Mouse (Mus musculus): Measurements from ENCODE around the gene Trnau1ap.
"Not testable (repeated sequence)": the region's sequence is repeated elsewhere in the genome, so short reads cannot be mapped to it uniquely, and the experiment has no call there.

The Trnau1ap gene

DNA sequence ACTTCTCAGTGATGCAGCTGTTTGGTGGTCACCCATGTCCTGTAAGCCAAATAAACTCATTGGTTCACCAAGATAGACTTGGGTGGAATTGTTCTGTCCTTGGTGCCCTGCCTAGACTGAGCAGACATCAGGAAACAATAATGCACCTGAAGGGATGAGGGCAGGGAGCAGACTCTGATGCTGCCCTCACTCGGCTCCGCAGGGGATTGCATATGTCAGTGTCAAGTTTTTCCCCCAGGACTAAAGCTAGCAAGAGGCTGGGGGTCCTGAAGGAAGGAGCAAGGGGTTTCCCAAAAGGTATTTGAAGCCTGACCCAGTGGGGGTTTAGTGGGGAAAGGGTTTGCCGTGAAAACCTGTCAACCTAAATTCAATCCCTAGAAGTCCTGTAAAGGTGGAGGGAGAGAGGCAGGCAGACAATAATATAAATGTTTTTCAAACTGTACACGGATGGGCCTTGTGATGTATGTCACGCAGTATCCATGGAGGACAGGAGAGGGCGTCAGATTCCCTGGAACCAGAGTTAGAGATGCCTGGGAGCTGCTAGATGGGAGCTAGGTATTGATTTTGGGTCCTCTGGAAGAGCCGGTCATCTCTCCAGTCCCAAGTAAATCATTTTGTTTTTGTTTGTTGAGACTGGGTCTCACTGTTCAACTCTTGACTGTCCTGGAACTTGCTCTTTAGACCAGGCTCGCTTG is 33.5 kb downstream of the Trnau1ap start:
- no peak for DNase-seq

DNA sequence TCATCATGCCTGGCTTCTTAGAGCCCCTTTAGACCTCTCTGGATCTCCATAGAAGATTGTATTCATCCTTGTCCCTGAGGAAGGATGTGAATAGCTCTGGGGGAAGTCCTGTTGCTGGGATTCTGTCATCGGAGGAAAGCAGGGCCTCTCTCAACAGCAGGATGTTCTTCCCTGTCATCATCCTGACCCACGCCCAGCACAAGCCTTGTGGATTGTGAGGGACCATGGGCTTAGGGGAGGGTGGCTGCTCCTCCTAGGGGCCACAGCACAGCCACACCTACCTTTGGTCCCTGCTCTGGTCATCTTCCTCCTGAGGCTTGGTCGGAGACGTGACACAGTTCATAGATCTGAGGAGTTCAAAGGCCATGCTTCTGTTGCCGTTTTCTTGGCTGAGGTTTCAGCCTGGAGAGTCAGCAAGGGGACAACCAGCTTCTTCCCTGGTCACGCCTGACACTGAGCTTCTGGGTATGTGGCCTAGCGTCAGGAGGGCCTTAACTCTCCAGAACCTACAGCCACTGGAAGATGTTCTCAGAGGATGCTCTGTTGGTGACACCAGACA is 35.6 kb downstream of the Trnau1ap start:
- peak; percentile 28 for DNase-seq

DNA sequence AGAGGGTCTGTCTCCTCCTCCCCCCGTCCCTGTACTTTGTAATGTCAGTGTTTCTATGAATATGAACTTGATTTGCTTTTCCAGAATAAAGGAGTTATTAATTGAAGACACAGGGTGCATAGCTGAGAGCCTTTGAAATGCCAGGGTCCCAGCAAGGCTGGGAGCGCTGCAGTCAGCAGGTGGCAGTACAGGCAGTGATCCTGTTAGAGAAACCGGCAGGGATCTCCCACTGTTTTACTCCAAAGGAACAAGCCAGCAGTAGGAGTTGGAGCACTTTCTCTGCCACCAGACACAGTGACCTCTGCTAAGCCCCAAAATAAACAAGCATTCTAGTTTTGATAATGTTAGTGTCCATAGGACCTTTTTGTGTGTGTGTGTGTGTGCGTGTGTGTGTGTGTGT is 36.4 kb downstream of the Trnau1ap start:
- peak; percentile 63 for DNase-seq

DNA sequence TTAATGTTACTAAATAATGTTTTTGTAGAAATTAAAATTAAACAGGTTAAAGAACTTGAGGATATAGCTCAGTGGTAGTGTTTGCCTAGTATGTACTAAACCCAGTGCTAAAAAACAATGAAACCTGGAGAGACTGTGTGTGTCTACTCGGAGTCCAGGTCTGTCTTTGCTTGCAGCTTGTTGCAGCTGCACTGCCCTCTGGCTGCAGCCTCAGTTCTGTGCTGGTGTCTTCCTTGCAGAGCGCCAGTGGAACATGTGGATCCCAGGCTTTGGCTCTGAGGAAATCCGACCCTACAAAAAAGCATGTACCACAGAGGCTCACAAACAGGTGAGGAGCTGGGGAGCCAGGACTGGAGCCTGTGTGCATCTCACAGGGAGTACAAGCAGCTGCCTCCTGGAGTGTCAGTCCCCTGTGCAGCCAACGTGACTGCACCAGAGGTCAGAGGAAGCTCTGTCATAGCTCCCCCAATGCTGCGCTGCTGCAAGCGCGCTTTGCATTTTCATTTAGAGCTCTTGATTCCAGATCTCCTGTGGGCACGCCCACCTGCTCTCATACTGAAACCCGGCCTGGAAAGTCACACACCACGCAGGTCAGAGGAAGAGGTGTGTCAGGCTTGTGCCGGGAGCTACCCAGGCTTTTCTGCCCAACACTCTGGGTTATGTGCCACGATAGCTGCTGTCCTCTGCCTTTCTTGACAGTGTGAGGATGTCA is 37.6 kb downstream of the Trnau1ap start:
- DNase-seq, result no peak

DNA sequence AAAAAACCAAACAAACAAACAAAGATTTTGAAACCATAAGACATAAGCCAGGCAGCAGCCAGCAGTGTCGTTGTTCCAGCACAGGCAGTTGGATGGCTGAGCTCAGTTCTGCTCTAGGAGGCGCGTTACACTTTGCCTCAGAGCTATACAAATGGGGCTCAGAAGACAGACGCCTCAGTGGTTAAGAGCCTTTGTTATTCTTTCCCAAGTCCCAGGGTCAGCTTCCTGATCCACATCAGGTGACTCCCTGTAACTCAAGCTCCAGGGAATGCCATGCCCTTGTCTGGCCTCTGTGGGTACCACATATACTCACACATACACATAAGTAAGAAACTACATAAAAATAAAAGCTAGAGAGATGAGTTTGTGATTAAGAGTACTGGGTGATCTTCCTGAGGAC is 38.3 kb downstream of the Trnau1ap start:
- DNase-seq, result no peak

DNA sequence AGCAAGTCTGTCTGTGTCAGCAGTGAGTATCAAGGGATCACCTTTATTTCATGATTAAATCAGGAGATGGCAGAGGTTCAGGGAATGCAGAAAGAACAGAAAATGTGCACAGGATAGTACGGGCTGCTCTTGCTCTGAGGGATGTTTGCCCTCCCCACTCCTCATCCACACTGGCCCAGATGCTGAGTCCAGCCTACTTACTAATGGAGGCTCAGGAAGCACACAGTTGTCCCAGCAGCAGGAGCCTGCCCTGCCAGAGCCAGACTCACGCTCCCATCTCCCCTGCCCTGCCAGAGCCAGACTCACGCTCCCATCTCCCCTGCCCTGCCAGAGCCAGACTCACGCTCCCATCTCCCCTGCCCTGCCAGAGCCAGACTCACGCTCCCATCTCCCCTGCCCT is 40.5 kb downstream of the Trnau1ap start:
- not testable (repeated sequence) for DNase-seq

DNA sequence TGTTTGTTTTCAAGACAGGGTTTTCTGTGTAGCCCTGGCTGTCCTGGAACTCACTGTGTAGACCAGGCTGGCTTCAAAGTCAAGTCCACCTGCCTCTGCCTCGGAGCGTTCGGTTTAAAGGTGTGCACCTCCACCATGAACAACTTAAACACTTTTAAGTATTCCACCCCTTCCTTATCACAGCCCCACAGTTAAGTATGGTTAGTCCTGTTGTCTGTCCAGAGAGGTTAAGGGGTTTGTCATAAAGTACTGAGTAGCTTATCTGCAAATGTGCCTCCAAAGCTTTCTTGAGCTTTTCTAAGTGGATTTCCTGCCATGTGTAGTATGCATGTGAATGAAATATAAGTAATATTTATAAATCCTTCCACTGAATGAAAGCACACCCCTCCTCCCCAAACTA is 53.4 kb downstream of the Trnau1ap start:
- no peak for DNase-seq

DNA sequence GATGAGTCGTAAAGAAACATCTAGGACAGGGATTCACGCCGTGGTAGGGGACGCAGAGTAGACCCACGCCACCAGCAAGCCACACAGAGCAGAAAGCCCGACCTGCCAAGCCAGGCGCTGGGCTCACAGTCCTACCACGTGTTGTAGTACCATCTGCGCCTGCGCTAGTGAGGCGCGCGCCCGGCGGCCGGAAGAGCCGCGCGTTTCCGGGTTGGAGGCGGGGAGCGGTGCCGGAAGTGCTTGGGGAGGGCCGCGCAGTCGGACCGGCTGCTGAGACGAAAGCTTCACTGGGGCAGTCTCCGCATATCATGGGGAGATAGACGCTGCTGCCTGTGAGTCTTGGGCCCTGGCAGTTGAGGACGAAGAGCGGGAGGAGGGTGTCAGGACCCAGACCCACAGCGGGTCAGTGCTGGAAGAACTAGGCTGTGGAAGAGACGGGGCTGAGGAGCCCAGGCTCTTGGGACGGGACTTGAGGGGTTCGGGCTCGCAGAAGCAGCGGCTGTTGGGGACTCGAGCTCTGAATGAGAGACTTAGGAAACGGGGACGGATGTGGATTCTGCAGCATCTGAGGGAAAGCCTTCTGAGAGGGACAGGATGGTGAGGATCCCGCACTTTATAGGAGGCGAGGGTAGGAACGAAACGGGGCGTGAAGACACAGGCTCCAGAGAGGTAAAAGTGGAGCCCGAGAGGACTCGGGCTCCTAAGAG is 55.0 kb downstream of the Trnau1ap start, which contains the start of gene Taf12:
Gene Taf12, plus strand, starts transcription at position 220 of the 707 bp plus-strand sequence.
- DNase-seq, result peak; percentile 92

DNA sequence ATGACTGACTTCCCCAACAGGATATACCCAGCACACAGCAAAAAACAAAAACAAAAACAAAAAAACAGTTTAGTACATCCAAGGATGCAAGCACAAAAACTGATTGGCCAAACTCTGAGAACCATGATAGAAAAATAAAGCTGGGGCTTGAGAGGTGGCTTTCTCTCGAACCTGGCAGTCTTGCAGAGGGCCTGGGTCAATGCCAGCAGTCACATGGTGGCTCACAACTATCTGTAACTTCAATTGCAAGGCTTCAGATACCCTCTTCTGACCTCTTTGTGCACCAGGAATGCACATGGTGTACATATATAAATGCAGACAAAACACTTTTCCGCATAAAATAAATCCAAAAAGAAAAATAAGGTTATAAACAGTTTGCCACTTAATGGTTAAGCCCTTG is 56.2 kb downstream of the Trnau1ap start:
- no peak for DNase-seq

DNA sequence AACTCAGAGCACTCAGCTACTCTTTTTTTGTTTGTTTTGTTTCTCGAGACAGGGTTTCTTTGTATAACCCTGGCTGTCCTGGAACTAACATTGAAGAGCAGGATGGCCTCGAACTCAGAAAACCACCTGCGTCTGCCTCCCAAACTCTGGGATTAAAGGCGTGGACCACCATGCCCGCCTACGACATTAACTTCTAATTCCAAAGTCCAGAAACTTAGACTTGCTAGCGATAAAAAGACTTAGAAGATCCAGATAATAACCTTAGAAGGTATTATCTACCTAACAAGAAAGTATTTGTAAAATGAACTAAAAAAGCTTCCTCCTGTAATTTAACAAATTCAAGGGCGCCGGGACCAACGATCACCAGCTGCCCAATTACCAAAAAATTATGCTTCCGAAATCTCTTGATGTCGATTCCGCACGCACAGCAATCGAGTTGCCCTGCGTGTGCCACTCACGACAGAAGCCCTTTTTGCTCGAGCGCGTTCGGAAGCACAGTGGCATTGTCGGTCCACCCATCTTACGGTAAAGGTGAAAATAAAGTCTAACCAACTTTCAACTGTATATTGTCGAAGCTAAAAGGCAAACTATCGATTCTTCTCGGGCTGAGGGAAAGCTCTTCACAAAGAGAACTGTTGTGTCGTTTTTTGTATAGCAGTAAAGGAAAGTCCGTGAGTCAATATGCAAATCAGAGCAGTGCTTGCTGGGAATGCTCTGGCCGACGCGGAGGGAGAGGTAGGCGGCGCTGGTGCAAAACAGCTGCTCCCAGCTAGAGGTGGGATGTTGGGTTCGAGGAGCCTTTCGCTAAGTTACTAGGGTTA is 59.4 kb downstream of the Trnau1ap start:
- DNase-seq, result peak; percentile 87

DNA sequence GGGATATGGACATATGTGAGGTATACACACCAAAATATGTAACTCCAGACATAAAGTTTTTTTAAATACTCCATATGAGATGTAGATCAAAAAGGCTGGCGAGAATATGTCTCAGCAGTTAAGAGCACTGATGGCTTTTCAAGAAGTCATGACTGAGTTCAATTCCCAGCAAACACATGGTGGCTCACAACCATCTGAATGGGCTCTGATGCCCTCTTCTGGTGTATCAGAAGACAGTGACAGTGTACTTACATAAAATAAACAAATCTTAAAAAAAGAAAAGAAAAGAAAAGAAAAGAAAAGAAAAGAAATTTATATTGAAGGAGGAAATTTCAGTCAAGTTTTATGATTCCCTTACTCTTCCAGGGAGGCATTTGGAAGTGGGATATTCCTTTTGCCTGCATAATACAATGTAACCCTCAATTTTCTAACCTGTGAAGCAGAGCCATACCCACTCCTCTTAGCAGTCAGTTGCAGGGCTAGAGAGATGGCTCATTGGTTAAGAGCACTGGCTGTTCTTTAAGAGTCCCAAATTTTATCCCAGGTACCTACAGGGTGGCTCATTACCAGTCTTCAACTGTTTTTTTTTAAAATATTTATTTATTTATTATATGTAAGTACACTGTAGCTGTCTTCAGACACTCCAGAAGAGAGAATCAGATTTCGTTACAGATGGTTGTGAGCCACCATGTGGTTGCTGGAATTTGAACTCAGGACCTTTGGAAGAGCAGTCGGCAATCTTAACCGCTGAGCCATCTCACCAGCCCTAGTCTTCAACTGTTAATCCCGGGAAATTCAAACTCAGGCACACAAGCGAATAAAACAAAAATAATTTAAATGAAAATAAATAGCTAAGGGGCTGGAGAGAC is 60.2 kb downstream of the Trnau1ap start:
- DNase-seq, result no peak

DNA sequence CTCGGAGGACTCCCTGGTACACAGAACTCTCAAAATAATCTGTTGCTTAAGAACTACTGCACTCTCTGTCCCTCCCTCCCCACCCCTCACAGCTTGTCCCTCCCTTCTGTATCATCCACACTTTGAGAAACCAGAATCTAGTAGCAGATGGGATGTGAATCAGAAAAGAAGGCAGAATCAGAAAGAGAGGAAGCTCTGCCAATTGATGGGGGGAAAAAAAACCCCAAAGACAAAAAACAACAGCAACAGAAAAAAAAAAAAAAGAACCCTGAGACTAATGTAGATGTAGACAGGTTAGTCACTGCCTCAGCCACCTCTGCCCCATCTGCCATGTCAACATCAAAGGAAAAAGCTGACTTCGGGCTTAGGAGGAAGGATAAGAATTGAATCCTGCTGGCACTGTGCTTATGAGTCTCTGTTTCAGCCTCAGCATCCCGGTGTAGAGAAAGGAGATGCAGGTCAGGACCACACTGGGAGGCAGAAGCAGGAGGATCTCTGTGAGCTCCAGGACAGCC is 62.4 kb downstream of the Trnau1ap start:
- DNase-seq, result no peak

DNA sequence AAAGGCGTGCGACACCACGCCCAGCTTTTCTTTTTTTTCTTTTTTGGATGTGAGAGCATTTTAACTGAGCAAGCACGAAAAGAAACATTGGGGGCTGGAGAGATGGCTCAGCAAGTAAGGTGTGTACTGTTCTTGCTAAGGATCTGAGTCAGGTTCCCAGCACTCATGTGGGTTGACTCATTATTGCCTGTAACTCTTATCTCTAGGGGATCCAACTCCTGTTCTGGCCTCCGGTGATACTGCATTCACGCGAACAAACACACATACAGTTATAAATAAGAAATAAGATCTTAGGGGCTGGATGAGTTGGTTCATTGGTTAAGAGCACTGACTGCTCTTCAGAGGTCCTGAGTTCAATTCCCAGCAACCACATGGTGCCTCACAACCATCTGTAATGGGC is 66.0 kb downstream of the Trnau1ap start:
- no peak for DNase-seq

DNA sequence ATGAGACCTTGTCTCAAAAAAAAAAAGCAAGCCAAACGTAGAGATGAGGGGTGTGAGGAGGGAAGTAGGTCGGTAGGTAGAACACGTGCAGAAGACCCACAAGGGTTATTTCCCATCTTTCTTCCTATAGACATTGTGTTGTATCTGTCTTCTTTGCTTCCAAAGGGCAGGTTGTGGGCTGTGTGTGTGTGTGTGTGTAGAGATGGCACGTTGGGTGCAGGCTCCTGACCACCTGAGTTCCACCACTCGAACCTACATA is 67.1 kb downstream of the Trnau1ap start:
- DNase-seq, result no peak
